Mouse (Mus musculus): ENCODE measurements around the gene Coq10a.

The Coq10a gene

GRCm38 (mm10) chr10:128368402-128369217 is at the start of gene Coq10a:
Coq10a (minus strand) TSS chr10:128368997.
- DNase-seq: peak; percentile 85 to 88

- DNase-seq: no peak
Observed at GRCm38 (mm10) chr10:128414848-128415247, 46.1 kb upstream of the Coq10a start.

GRCm38 (mm10) chr10:128413076-128413475 is 44.3 kb upstream of the Coq10a start:
- no peak for DNase-seq

- DNase-seq: no peak
Observed at GRCm38 (mm10) chr10:128412558-128412957, 43.8 kb upstream of the Coq10a start.

GRCm38 (mm10) chr10:128412055-128412381 is 43.2 kb upstream of the Coq10a start:
- peak in 1 of 2 experiments; percentile 16 for DNase-seq

GRCm38 (mm10) chr10:128411211-128412054 is 42.6 kb upstream of the Coq10a start, which contains the start of the genes Nabp2 and Rnf41:
Nabp2 (minus strand) TSS chr10:128411492.
Rnf41 (plus strand) TSS chr10:128411657.
- DNase-seq: peak; percentile 96

GRCm38 (mm10) chr10:128410560-128410845 is 41.7 kb upstream of the Coq10a start:
- DNase-seq: no peak

GRCm38 (mm10) chr10:128409692-128410559 is 41.1 kb upstream of the Coq10a start:
- peak; percentile 95 to 97 for DNase-seq

GRCm38 (mm10) chr10:128408591-128409535 is 40.1 kb upstream of the Coq10a start:
- no peak for DNase-seq

GRCm38 (mm10) chr10:128403931-128404330 is 35.1 kb upstream of the Coq10a start:
- no peak for DNase-seq

- DNase-seq: no peak
Observed at GRCm38 (mm10) chr10:128401638-128402037, 32.8 kb upstream of the Coq10a start.

GRCm38 (mm10) chr10:128401056-128401455 is 32.3 kb upstream of the Coq10a start, which contains the start of gene Slc39a5:
Slc39a5 (minus strand) TSS chr10:128401229.
- DNase-seq: no peak

- no peak for DNase-seq
Observed at GRCm38 (mm10) chr10:128400338-128400737, 31.5 kb upstream of the Coq10a start.

GRCm38 (mm10) chr10:128397466-128397865 is 28.7 kb upstream of the Coq10a start:
- no peak for DNase-seq

- no peak for DNase-seq
Observed at GRCm38 (mm10) chr10:128396716-128397264, 28.0 kb upstream of the Coq10a start.

GRCm38 (mm10) chr10:128396017-128396673 is 27.3 kb upstream of the Coq10a start:
- DNase-seq: no peak

GRCm38 (mm10) chr10:128391850-128392249 is 23.1 kb upstream of the Coq10a start:
- no peak for DNase-seq

- no peak for DNase-seq
Observed at GRCm38 (mm10) chr10:128390366-128390765, 21.6 kb upstream of the Coq10a start.

GRCm38 (mm10) chr10:128389570-128389969 is 20.8 kb upstream of the Coq10a start:
- DNase-seq: no peak

GRCm38 (mm10) chr10:128388941-128389340 is 20.1 kb upstream of the Coq10a start:
- no peak for DNase-seq

GRCm38 (mm10) chr10:128385902-128386301 is 17.1 kb upstream of the Coq10a start:
- no peak for DNase-seq

Data from spleen, adult 18-20 months (tissue).